In genomic region chr13:57983330-57983729, GRCm38 (mm10) we compare ENCODE assay signal across 8 mouse cellular contexts.
A peak's percentile ranks its signal among the peaks of the same experiment; 100 is the strongest.
DNase-seq lines count a peak whose midpoint lies in the region; ATAC-seq and TF ChIP-seq lines count a peak whose summit lies in the region.

No protein-coding gene starts in this region.

- peaks cover 19% of the 10 kb centered on the region for H3K4me1 ChIP-seq in heart, embryonic 11.5 days (ENCODE audit: control insufficient read depth, insufficient read depth, low read length)
- H3K4me1 ChIP-seq in lung, embryonic 15.5 days: peaks cover 32% of the 10 kb centered on the region
- H3K4me1 ChIP-seq in lung, adult 2 months (ENCODE audit: control insufficient read depth, insufficient read depth, low read length): no peaks in the 10 kb centered on the region
- 0 out of 2 replicates have a peak, but pooled peaks cover 11% of the 10 kb centered on the region for H3K4me1 ChIP-seq in intestine, embryonic 15.5 days (replicated peaks)

- no peak for DNase-seq in heart, adult 11 months
- no peak for DNase-seq in lung, adult 2 months
- peak; percentile 57 to 62 for DNase-seq in cerebellum, adult 18-20 months
- no peak for DNase-seq in embryo, embryonic 10 days (ENCODE audit: low spot score)

- peak overlapping the region; percentile 2 for H3K4me2 ChIP-seq in heart, embryonic 11.5 days
- H3K4me2 ChIP-seq in lung, embryonic 15.5 days: peak overlapping the region; percentile 48
- H3K4me2 ChIP-seq in intestine, embryonic 15.5 days (replicated peaks): no peak overlapping the region

- TF ChIP-seq CTCF in lung, adult 2 months (IDR thresholded peaks at IDR 0.05; ENCODE audit: insufficient read depth, low read length): no peak

- no peaks in the 10 kb centered on the region for H3K9me3 ChIP-seq in heart, embryonic 11.5 days (replicated peaks; ENCODE audit: control insufficient read depth, low read length)
- H3K9me3 ChIP-seq in lung, embryonic 15.5 days: no peaks in the 10 kb centered on the region
- H3K9me3 ChIP-seq in intestine, embryonic 15.5 days: no peaks in the 10 kb centered on the region

- WGBS in heart, embryonic 11.5 days (ENCODE audit: insufficient replicate concordance): 22% methylated on average over 12 of the region's 12 CpGs
- WGBS in lung, embryonic 15.5 days: 18% methylated on average over 12 of the region's 12 CpGs
- WGBS in lung, adult 2 months: 18% methylated on average over 12 of the region's 12 CpGs
- WGBS in intestine, embryonic 15.5 days: 45% methylated on average over 12 of the region's 12 CpGs

- no peaks in the 10 kb centered on the region for H3K27me3 ChIP-seq in heart, embryonic 11.5 days (ENCODE audit: control insufficient read depth, insufficient read depth, low read length)
- no peaks in the 10 kb centered on the region for H3K27me3 ChIP-seq in lung, embryonic 15.5 days
- H3K27me3 ChIP-seq in intestine, embryonic 15.5 days (replicated peaks): no peaks in the 10 kb centered on the region

- H3K36me3 ChIP-seq in heart, embryonic 11.5 days (ENCODE audit: control insufficient read depth, insufficient read depth, low read length): no peaks in the 10 kb centered on the region
- H3K36me3 ChIP-seq in lung, embryonic 15.5 days: no peaks in the 10 kb centered on the region
- H3K36me3 ChIP-seq in intestine, embryonic 15.5 days: no peaks in the 10 kb centered on the region

- no peak overlapping the region for H3K9ac ChIP-seq in heart, embryonic 11.5 days (ENCODE audit: low read depth, low read length)
- no peak overlapping the region for H3K9ac ChIP-seq in lung, embryonic 15.5 days
- no peak overlapping the region for H3K9ac ChIP-seq in intestine, embryonic 15.5 days

- ATAC-seq in heart, embryonic 11.5 days (replicated peaks; ENCODE audit: insufficient number of reproducible peaks, low FRiP score, low TSS enrichment): peak; percentile 74
- ATAC-seq in lung, embryonic 15.5 days (ENCODE audit: borderline replicate concordance, extremely low read depth, low FRiP score, low TSS enrichment): peak; percentile 84
- ATAC-seq in intestine, embryonic 15.5 days: peak; percentile 66
- no peak for ATAC-seq in granulocyte monocyte progenitor cell, adult 5-6 weeks (replicated peaks; ENCODE audit: poor library complexity, severe bottlenecking)

- no peak for TF ChIP-seq POLR2A in lung, adult 2 months (IDR thresholded peaks at IDR 0.05; ENCODE audit: borderline replicate concordance, extremely low read depth, low read depth, low read length)

- no peak overlapping the region for H3K27ac ChIP-seq in heart, embryonic 11.5 days (ENCODE audit: low read depth, low read length)
- H3K27ac ChIP-seq in lung, embryonic 15.5 days: no peak overlapping the region
- H3K27ac ChIP-seq in intestine, embryonic 15.5 days: no peak overlapping the region

- no peak overlapping the region for H3K4me3 ChIP-seq in heart, embryonic 11.5 days (ENCODE audit: low read depth, low read length)
- no peak overlapping the region for H3K4me3 ChIP-seq in lung, embryonic 15.5 days
- no peak overlapping the region for H3K4me3 ChIP-seq in lung, adult 2 months (replicated peaks; ENCODE audit: extremely low read depth, low read depth, low read length)
- H3K4me3 ChIP-seq in intestine, embryonic 15.5 days (replicated peaks): no peak overlapping the region

Comparison
In these comparisons a context has a peak if more than half of its experiments do, and no peak if none do; other contexts are left out.
1. DNase-seq: peak in cerebellum, adult 18-20 months (2 of 2); none in heart, adult 11 months (single experiment), lung, adult 2 months (single experiment) and embryo, embryonic 10 days (single experiment).